Mouse (Mus musculus) liver, embryonic 16.5 days (tissue): Measurements from ENCODE around the gene Clip4. TPM values are rescaled to one million over a fixed set of nuclear protein-coding genes. Genes with fewer than 3 reads are reported as not detected.

ENCODE experiments used
- ATAC-seq: fragments of 200-750 bp; cut with Nextera tagmentation; 2 replicates; pipeline ENCODE4 v1.8.0; 2017; ENCODE audit warnings: low read depth, mild to moderate bottlenecking, moderate number of reproducible peaks, moderate library complexity
- H3K27ac ChIP-seq: fragments of 300-500 bp; sonication (generic); 2 replicates; pipeline ENCODE4 v1.5.1; 2014; ENCODE audit warnings: mild to moderate bottlenecking, low read length
- H3K27me3 ChIP-seq: fragments of 300-500 bp; sonication (generic); 2 replicates; pipeline ENCODE4 v1.6.1; 2014; ENCODE audit warnings: low read depth, low read length, mixed read lengths; ENCODE audit not compliant: control insufficient read depth, insufficient read depth
- H3K36me3 ChIP-seq: fragments of 300-500 bp; sonication (generic); 2 replicates; pipeline ENCODE4 v1.6.1; 2014; ENCODE audit warnings: mild to moderate bottlenecking; ENCODE audit not compliant: control insufficient read depth, insufficient read depth
- H3K4me1 ChIP-seq: fragments of 300-500 bp; sonication (generic); 2 replicates; pipeline ENCODE4 v1.6.1; 2014; ENCODE audit warnings: low read depth, low read length, mixed read lengths; ENCODE audit not compliant: control insufficient read depth
- H3K4me2 ChIP-seq: fragments of 300-500 bp; sonication (generic); 2 replicates; pipeline ENCODE4 v1.6.1; 2014; ENCODE audit warnings: low read depth, low read length, mixed read lengths
- H3K4me3 ChIP-seq: fragments of 300-500 bp; sonication (generic); 2 replicates; pipeline ENCODE4 v1.5.1; 2014; ENCODE audit warnings: low read depth, mild to moderate bottlenecking, low read length
- H3K9ac ChIP-seq: fragments of 300-500 bp; sonication (generic); 2 replicates; pipeline ENCODE4 v1.6.1; 2014; ENCODE audit warnings: low read depth, low read length
- H3K9me3 ChIP-seq: fragments of 300-500 bp; sonication (generic); replicated peaks from 2 replicates; pipeline ENCODE4 v1.6.1; 2016; ENCODE audit warnings: low read length; ENCODE audit not compliant: control insufficient read depth
- WGBS: fragments of 180-500 bp; shearing (Covaris S2); extraction: QIAGEN DNeasy Blood & Tissue Kit; methylation state at CpG from one replicate; pipeline ENCODE4 v1.1.7; 2014; ENCODE audit not compliant: insufficient replicate concordance; 5-methylcytosine and 5-hydroxymethylcytosine counted together
- polyA plus RNA-seq: library from polyadenylated mRNA; unstranded; fragments of >200 nt; fragmentation: Nextera tagmentation; extraction: Ambion mirVana; gene quantifications from 2 replicates; pipeline ENCODE4 v1.2.1, GENCODE M21; 2015

Gene Clip4
- polyA plus RNA-seq, 1 experiment from 2014 or later, result 0.19 TPM

- peak; percentile 51; the same call in 1 of the 2 replicates for ATAC-seq
These were observed 18.6 kb upstream of the Clip4 start for GRCm38 (mm10) chr17:71749616-71750168.

GRCm38 (mm10) chr17:71752831-71753230, 15.4 kb upstream of the Clip4 start, which contains the start of gene Pcare:
Gene Pcare (minus strand): TSS chr17:71752894.
- no peak for ATAC-seq
- H3K27me3 ChIP-seq, result no peaks in the 10 kb centered on the region
- no peak within 1 kb of the TSS for H3K9ac ChIP-seq
- no peak within 1 kb of the TSS for H3K4me3 ChIP-seq
- 65% methylated on average over 10 of the region's 10 CpGs for WGBS
- H3K9me3 ChIP-seq, result no peaks in the 10 kb centered on the region
- no peak within 1 kb of the TSS for H3K27ac ChIP-seq
- H3K36me3 ChIP-seq, result no peaks in the 10 kb centered on the region
- no peaks in the 10 kb centered on the region for H3K4me1 ChIP-seq
- H3K4me2 ChIP-seq, result no peak within 1 kb of the TSS

More at GRCm38 (mm10) chr17:71749616-71750168, 18.6 kb upstream of the Clip4 start:
- no peak overlapping the region for H3K4me2 ChIP-seq
- H3K9me3 ChIP-seq, result no peaks in the 10 kb centered on the region
- H3K9ac ChIP-seq, result no peak overlapping the region
- no peaks in the 10 kb centered on the region for H3K27me3 ChIP-seq
- no peaks in the 10 kb centered on the region for H3K4me1 ChIP-seq
- H3K27ac ChIP-seq, result no peak overlapping the region
- whole genome bisulfite sequencing, result 48% methylated on average over 9 of the region's 9 CpGs
- no peak overlapping the region for H3K4me3 ChIP-seq
- H3K36me3 ChIP-seq, result no peaks in the 10 kb centered on the region

- no peaks in the 10 kb centered on the region for H3K4me1 ChIP-seq
- no peak overlapping the region for H3K9ac ChIP-seq
- H3K27ac ChIP-seq, result no peak overlapping the region
- no peak overlapping the region for H3K4me2 ChIP-seq
- no peaks in the 10 kb centered on the region for H3K36me3 ChIP-seq
- no peak for ATAC-seq
- 67% methylated on average over 7 of the region's 7 CpGs for WGBS
- no peaks in the 10 kb centered on the region for H3K9me3 ChIP-seq
- H3K27me3 ChIP-seq, result no peaks in the 10 kb centered on the region
- no peak overlapping the region for H3K4me3 ChIP-seq
These were observed 7.7 kb upstream of the Clip4 start for GRCm38 (mm10) chr17:71760536-71760935.

GRCm38 (mm10) chr17:71769564-71769963, 1.3 kb downstream of the Clip4 start:
- Histone ChIP-seq H3K27me3 (no peaks in the 10 kb centered on the region), H3K9ac (no peak overlapping the region), H3K4me3 (no peak overlapping the region), H3K9me3 (no peaks in the 10 kb centered on the region), H3K4me2 (no peak overlapping the region), H3K27ac (no peak overlapping the region), H3K36me3 (no peaks in the 10 kb centered on the region), H3K4me1 (no peaks in the 10 kb centered on the region)
- ATAC-seq, result no peak
- 50% methylated on average over 6 of the region's 6 CpGs for WGBS

- H3K4me1 ChIP-seq, result no peaks in the 10 kb centered on the region
- ATAC-seq, result no peak
- H3K27me3 ChIP-seq, result no peaks in the 10 kb centered on the region
- no peak overlapping the region for H3K4me2 ChIP-seq
- H3K4me3 ChIP-seq, result no peak overlapping the region
- no peaks in the 10 kb centered on the region for H3K36me3 ChIP-seq
- WGBS, result 70% methylated on average over 3 of the region's 3 CpGs
- no peak overlapping the region for H3K9ac ChIP-seq
- no peaks in the 10 kb centered on the region for H3K9me3 ChIP-seq
- no peak overlapping the region for H3K27ac ChIP-seq
These were observed 2.4 kb downstream of the Clip4 start for GRCm38 (mm10) chr17:71770696-71771095.

GRCm38 (mm10) chr17:71774173-71774572, 5.9 kb downstream of the Clip4 start:
- Histone ChIP-seq H3K9me3 (no peaks in the 10 kb centered on the region), H3K27me3 (no peaks in the 10 kb centered on the region)

GRCm38 (mm10) chr17:71775279-71775678, 7.0 kb downstream of the Clip4 start:
- H3K9ac ChIP-seq, result no peak overlapping the region
- H3K36me3 ChIP-seq, result no peaks in the 10 kb centered on the region
- H3K27ac ChIP-seq, result no peak overlapping the region
- no peaks in the 10 kb centered on the region for H3K9me3 ChIP-seq
- H3K4me2 ChIP-seq, result no peak overlapping the region
- WGBS, result 55% methylated on average over 4 of the region's 4 CpGs
- H3K4me1 ChIP-seq, result no peaks in the 10 kb centered on the region
- ATAC-seq, result no peak
- H3K27me3 ChIP-seq, result no peaks in the 10 kb centered on the region
- no peak overlapping the region for H3K4me3 ChIP-seq

More at GRCm38 (mm10) chr17:71774173-71774572, 5.9 kb downstream of the Clip4 start:
- Histone ChIP-seq H3K4me2 (no peak overlapping the region), H3K4me1 (no peaks in the 10 kb centered on the region), H3K9ac (no peak overlapping the region), H3K4me3 (no peak overlapping the region), H3K27ac (no peak overlapping the region), H3K36me3 (no peaks in the 10 kb centered on the region)
- 56% methylated on average over 4 of the region's 4 CpGs for WGBS
- no peak for ATAC-seq

- Histone ChIP-seq H3K4me2 (no peak overlapping the region), H3K9me3 (no peaks in the 10 kb centered on the region), H3K27ac (no peak overlapping the region), H3K4me3 (no peak overlapping the region), H3K9ac (no peak overlapping the region), H3K4me1 (no peaks in the 10 kb centered on the region), H3K36me3 (no peaks in the 10 kb centered on the region), H3K27me3 (peaks cover 22% of the 10 kb centered on the region)
- no peak for ATAC-seq
- WGBS, result 61% methylated on average over 3 of the region's 3 CpGs
These were observed 10.4 kb downstream of the Clip4 start for GRCm38 (mm10) chr17:71778696-71779095.

- Histone ChIP-seq H3K27me3 (peaks cover 22% of the 10 kb centered on the region), H3K9ac (no peak overlapping the region), H3K36me3 (no peaks in the 10 kb centered on the region), H3K4me2 (no peak overlapping the region), H3K4me1 (no peaks in the 10 kb centered on the region), H3K27ac (no peak overlapping the region), H3K9me3 (no peaks in the 10 kb centered on the region), H3K4me3 (no peak overlapping the region)
- no peak for ATAC-seq
- WGBS, result 77% methylated on average over 2 of the region's 2 CpGs
These were observed 12.2 kb downstream of the Clip4 start for GRCm38 (mm10) chr17:71780490-71780889.
